Mouse (Mus musculus) liver, embryonic 14.5 days (tissue): ENCODE data around the gene Gm39653. TPM values are rescaled to one million over a fixed set of nuclear protein-coding genes. Genes with fewer than 3 reads are reported as not detected.

Source experiments
- ATAC-seq: fragments of 200-750 bp; cut with Nextera tagmentation; 2 replicates; pipeline ENCODE4 v1.8.0; 2017; ENCODE audit warnings: moderate number of reproducible peaks, mild to moderate bottlenecking, moderate library complexity; ENCODE audit not compliant: insufficient read depth
- DNase-seq, 3 experiments: peaks; one replicate each; pipeline ENCODE4 v3.0.0-alpha.2; 2012 to 2013; ENCODE audit warnings: low read depth in 3 of 3, low spot score in 3 of 3
- H3K27ac ChIP-seq: fragments of 300-500 bp; sonication (generic); 2 replicates; pipeline ENCODE4 v1.5.1; 2014; ENCODE audit warnings: moderate library complexity, mild to moderate bottlenecking, control low read depth, inconsistent platforms
- H3K27me3 ChIP-seq: fragments of 300-500 bp; sonication (generic); 2 replicates; pipeline ENCODE4 v1.6.1; 2014; ENCODE audit warnings: mild to moderate bottlenecking, low read length, moderate library complexity; ENCODE audit not compliant: control insufficient read depth, insufficient read depth
- H3K36me3 ChIP-seq: fragments of 300-500 bp; sonication (generic); replicated peaks from 2 replicates; pipeline ENCODE4 v1.6.1; 2014; ENCODE audit warnings: low read depth; ENCODE audit not compliant: control insufficient read depth, insufficient read depth
- H3K4me1 ChIP-seq, 2 experiments: fragments of 200-500 bp in 1 of 2; fragments of 300-500 bp in 1 of 2; sonication (generic) in 1 of 2; replicated peaks; 2 replicates each; pipeline ENCODE4 v1.6.1; 2012 to 2014; ENCODE audit warnings: antibody characterized with exemption in 1 of 2, inconsistent platforms in 1 of 2, low read length in 1 of 2; ENCODE audit not compliant: control insufficient read depth in 2 of 2, insufficient read depth in 2 of 2
- H3K4me2 ChIP-seq: fragments of 300-500 bp; sonication (generic); 2 replicates; pipeline ENCODE4 v1.6.1; 2014; ENCODE audit warnings: low read depth, mild to moderate bottlenecking, control low read depth, moderate library complexity
- H3K4me3 ChIP-seq, 2 experiments: fragments of 200-500 bp in 1 of 2; fragments of 300-500 bp in 1 of 2; sonication (generic) in 1 of 2; 2 replicates each; pipeline ENCODE4 v1.5.1; 2012 to 2014; ENCODE audit warnings: low read depth in 2 of 2, low read length in 2 of 2, mild to moderate bottlenecking in 2 of 2, control low read depth in 1 of 2, inconsistent platforms in 1 of 2, moderate library complexity in 1 of 2; ENCODE audit not compliant: insufficient read depth in 1 of 2
- H3K9ac ChIP-seq: fragments of 300-500 bp; sonication (generic); replicated peaks from 2 replicates; pipeline ENCODE4 v1.6.1; 2014; ENCODE audit warnings: mild to moderate bottlenecking, control low read depth, moderate library complexity
- H3K9me3 ChIP-seq: fragments of 300-500 bp; sonication (generic); 2 replicates; pipeline ENCODE4 v1.6.1; 2016; ENCODE audit warnings: low read length, mixed read lengths; ENCODE audit not compliant: control insufficient read depth
- CTCF ChIP-seq: IDR thresholded peaks from 2 replicates; pipeline ENCODE4 v1.5.1; 2016; ENCODE audit warnings: antibody characterized with exemption, low read depth, control low read depth
- EP300 ChIP-seq: IDR thresholded peaks from 2 replicates; pipeline ENCODE4 v1.6.1; 2016; ENCODE audit warnings: antibody characterized with exemption, low read depth
- WGBS: fragments of 180-500 bp; shearing (Covaris S2); extraction: QIAGEN DNeasy Blood & Tissue Kit; methylation state at CpG from one replicate; pipeline ENCODE4 v1.1.7; 2014; ENCODE audit not compliant: insufficient replicate concordance; 5-methylcytosine and 5-hydroxymethylcytosine counted together
- polyA plus RNA-seq, 2 experiments: library from polyadenylated mRNA; depleted of rRNA in 1 of 2; stranded (reverse) in 1 of 2; unstranded in 1 of 2; fragments of >200 nt; fragmentation: Nextera tagmentation in 1 of 2; extraction: Ambion mirVana in 1 of 2; gene quantifications; 2 replicates each; pipeline versions ENCODE4 v1.2.1 to v1.2.3; 2012 to 2014

Gene Gm39653
- polyA plus RNA-seq (2012; rRNA removed): not detected in 2 replicates
- not detected in 2 replicates for polyA plus RNA-seq (2014; fragmentation: Nextera tagmentation; extraction: Ambion mirVana)

- no peak within 1 kb of the TSS for H3K27ac ChIP-seq
- H3K4me3 ChIP-seq: no peak within 1 kb of the TSS
- no peaks in the 10 kb centered on the region for H3K36me3 ChIP-seq
- WGBS: 53% methylated on average over 3 of the region's 3 CpGs
- no peaks in the 10 kb centered on the region for H3K4me1 ChIP-seq
- H3K9ac ChIP-seq: no peak within 1 kb of the TSS
- no peak within 1 kb of the TSS for H3K4me2 ChIP-seq
- no peak for DNase-seq
- TF ChIP-seq CTCF (no peak), EP300 (no peak)
- no peaks in the 10 kb centered on the region for H3K9me3 ChIP-seq
- no peak for ATAC-seq
- no peaks in the 10 kb centered on the region for H3K27me3 ChIP-seq
These were observed at the start of gene Gm39653 for GRCm38 (mm10) chr1:63615668-63616067. Gene Gm39653 (plus strand): TSS chr1:63615968.

GRCm38 (mm10) chr1:63566501-63566900 lies 49.3 kb upstream of the Gm39653 start:
- Histone ChIP-seq H3K4me2 (no peak overlapping the region), H3K36me3 (no peaks in the 10 kb centered on the region), H3K4me1 (no peaks in the 10 kb centered on the region), H3K4me3 (no peak overlapping the region), H3K27ac (no peak overlapping the region), H3K27me3 (no peaks in the 10 kb centered on the region), H3K9me3 (no peaks in the 10 kb centered on the region), H3K9ac (no peak overlapping the region)
- 36% methylated on average over 7 of the region's 7 CpGs for WGBS
- DNase-seq (no peak), ATAC-seq (no peak)
- no peak for TF ChIP-seq CTCF
- TF ChIP-seq EP300: no peak

DNA sequence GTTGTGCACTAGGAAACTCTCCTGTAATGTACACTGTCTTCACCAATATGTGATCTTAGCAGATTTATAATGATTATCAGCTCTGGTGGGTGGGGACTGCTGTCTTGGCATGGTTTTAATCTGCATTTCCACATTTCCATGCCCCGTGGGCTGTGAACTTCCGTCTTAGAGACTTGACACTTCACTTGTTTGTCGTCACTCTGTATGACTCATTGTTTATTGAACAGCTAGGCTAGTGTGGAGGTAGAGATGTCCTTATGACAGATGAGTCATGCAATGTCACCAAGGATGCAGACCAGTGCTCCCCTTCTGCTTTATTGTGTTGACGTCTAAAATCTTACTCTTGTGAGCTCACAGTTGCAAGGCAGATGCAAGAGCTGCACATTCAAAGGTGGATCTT lies 48.7 kb upstream of the Gm39653 start:
- Histone ChIP-seq H3K4me3 (no peak overlapping the region), H3K9me3 (no peaks in the 10 kb centered on the region), H3K36me3 (no peaks in the 10 kb centered on the region), H3K27ac (no peak overlapping the region), H3K9ac (no peak overlapping the region), H3K4me2 (no peak overlapping the region), H3K27me3 (no peaks in the 10 kb centered on the region), H3K4me1 (no peaks in the 10 kb centered on the region)
- ATAC-seq: no peak
- no peak for TF ChIP-seq EP300
- no peak for TF ChIP-seq CTCF
- 21% methylated on average over 4 of the region's 4 CpGs for whole genome bisulfite sequencing
- DNase-seq: no peak

- Histone ChIP-seq H3K4me2 (no peak overlapping the region), H3K36me3 (no peaks in the 10 kb centered on the region), H3K4me3 (no peak overlapping the region), H3K27me3 (no peaks in the 10 kb centered on the region), H3K9ac (no peak overlapping the region), H3K4me1 (no peaks in the 10 kb centered on the region), H3K27ac (no peak overlapping the region), H3K9me3 (no peaks in the 10 kb centered on the region)
- DNase-seq (no peak), ATAC-seq (no peak)
- TF ChIP-seq CTCF (no peak), EP300 (no peak)
- WGBS: 65% methylated on average over 7 of the region's 7 CpGs
These were observed 43.5 kb upstream of the Gm39653 start for GRCm38 (mm10) chr1:63572229-63572628.

DNA sequence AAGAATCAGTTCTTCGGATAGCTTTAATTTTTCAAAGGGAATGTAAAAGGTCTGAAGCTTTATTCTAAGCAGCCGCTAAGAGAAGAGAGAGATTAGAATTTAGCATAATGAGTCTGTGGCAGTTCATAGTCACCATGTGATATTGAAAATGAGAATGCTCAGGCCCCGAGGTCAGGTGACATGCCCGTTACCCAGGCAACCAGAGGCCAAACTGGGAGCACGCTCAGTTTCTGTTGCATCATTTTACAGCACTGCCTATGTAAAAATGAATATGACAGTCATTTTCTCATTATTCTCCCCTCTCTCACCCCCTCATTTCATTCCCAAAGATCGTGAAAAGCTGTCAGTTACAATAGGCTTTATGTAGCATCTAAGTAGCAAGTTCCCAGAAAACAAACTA lies 42.3 kb upstream of the Gm39653 start:
- Histone ChIP-seq H3K27ac (no peak overlapping the region), H3K4me1 (no peaks in the 10 kb centered on the region), H3K9ac (no peak overlapping the region), H3K4me2 (no peak overlapping the region), H3K4me3 (no peak overlapping the region), H3K27me3 (no peaks in the 10 kb centered on the region), H3K9me3 (no peaks in the 10 kb centered on the region), H3K36me3 (no peaks in the 10 kb centered on the region)
- 62% methylated on average over 6 of the region's 6 CpGs for WGBS
- no peak for DNase-seq
- TF ChIP-seq CTCF: no peak
- TF ChIP-seq EP300: no peak
- no peak for ATAC-seq
